Mouse (Mus musculus): Measurements from ENCODE around the gene Dnm3. TPM values are rescaled to one million over a fixed set of nuclear protein-coding genes. Genes with fewer than 3 reads are reported as not detected.

Gene Dnm3
- total and polyA plus RNA-seq, 3 experiments = not detected

DNA sequence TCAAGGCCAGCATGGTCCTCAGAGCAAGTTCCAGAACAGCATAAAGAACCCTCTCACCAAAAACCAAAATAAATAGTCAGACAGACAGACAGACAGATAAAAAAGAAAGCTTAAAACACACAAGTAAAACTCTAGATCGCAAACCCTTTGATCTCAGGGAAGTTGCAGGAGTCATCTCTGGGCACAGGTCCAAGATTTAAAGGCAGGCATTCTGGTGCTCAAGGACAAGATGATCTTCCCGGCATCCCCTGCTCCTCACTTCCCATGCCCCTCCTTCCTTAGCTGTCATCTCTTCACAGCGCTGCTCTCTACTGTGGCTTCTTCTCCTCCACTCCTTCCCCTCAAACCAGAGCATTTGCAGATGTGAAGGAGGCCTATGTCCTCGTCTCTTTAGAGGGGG lies 108.1 kb downstream of the Dnm3 start:
- Histone ChIP-seq H3K4me3 (ENCODE audit: control insufficient read depth in 1 of 2, insufficient read depth in 1 of 2, low read depth in 2 of 2, low read length in 2 of 2) (no peak overlapping the region), H3K27me3 (ENCODE audit: control insufficient read depth in 1 of 2, insufficient read depth in 2 of 2, low read length in 2 of 2) (no peaks in the 10 kb centered on the region; a peak in 1 of 4 replicates)
- DNase-seq (ENCODE audit: low read depth, low spot score) = no peak

DNA sequence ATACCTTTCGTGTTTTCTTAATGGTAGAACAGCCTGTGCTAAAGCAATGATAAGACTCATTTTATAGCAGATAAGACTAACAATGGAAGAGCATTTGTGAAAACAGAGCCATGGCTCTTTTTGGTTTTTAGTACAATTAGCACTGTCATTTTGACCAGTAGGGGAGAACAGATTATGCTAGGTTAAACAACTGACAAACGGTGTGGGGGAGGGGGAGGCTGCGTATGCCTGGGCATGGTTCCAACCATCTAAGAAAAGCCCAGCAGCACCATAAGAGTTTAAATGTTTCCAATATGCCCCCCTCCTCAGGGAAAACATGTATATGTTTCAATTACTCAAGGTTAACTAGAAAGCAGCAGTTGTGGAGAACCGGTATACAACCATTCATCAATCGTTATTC lies 115.9 kb downstream of the Dnm3 start:
- H3K4me3 ChIP-seq (ENCODE audit: control insufficient read depth in 1 of 2, insufficient read depth in 1 of 2, low read depth in 2 of 2, low read length in 2 of 2) = no peak overlapping the region
- H3K79me2 ChIP-seq (ENCODE audit: control insufficient read depth, insufficient read depth, low read length, poor library complexity) = no peaks in the 10 kb centered on the region
- DNase-seq (ENCODE audit: low read depth, low spot score) = peak; percentile 2
- H3K9ac ChIP-seq (ENCODE audit: control insufficient read depth, low read depth, low read length, poor library complexity, severe bottlenecking) = no peak overlapping the region
- no peaks in the 10 kb centered on the region for H3K36me3 ChIP-seq (ENCODE audit: control insufficient read depth in 1 of 2, insufficient read depth in 2 of 2, low read length in 2 of 2)
- no peaks in the 10 kb centered on the region; a peak in 1 of 4 replicates for H3K4me1 ChIP-seq (ENCODE audit: control insufficient read depth in 1 of 2, insufficient read depth in 2 of 2, low read length in 2 of 2)
- TF ChIP-seq MYB (IDR thresholded peaks at IDR 0.05; ENCODE audit: low read depth, low read length) (no peak), JUND (IDR thresholded peaks at IDR 0.05; ENCODE audit: low read depth, low read length) (no peak), POLR2A (IDR thresholded peaks at IDR 0.05; ENCODE audit: control insufficient read depth in 1 of 2, insufficient read depth in 1 of 2, low read depth in 1 of 2, low read length in 2 of 2, poor library complexity in 1 of 2) (no peak), ZMIZ1 (IDR thresholded peaks at IDR 0.05; ENCODE audit: low read depth, low read length) (no peak), CHD1 (IDR thresholded peaks at IDR 0.05; ENCODE audit: low read depth, low read length) (no peak), MAZ (IDR thresholded peaks at IDR 0.05; ENCODE audit: low read depth, low read length) (no peak), GATA1 (IDR thresholded peaks at IDR 0.05; ENCODE audit: low read depth, low read length) (no peak), TCF12 (IDR thresholded peaks at IDR 0.05; ENCODE audit: low read depth, low read length) (no peak), ETS1 (IDR thresholded peaks at IDR 0.05; ENCODE audit: low read depth, low read length) (no peak), CTCF (IDR thresholded peaks at IDR 0.05 in 2 of 3, conservative IDR thresholded peaks at IDR 0.05 in 1 of 3; ENCODE audit: control insufficient read depth in 1 of 3, insufficient read depth in 1 of 3, low read depth in 2 of 3, low read length in 3 of 3, poor library complexity in 1 of 3, severe bottlenecking in 1 of 3) (no peak), MAX (IDR thresholded peaks at IDR 0.05; ENCODE audit: low read length) (no peak), MAFK (IDR thresholded peaks at IDR 0.05; ENCODE audit: borderline replicate concordance, low read depth, low read length) (no peak), MXI1 (IDR thresholded peaks at IDR 0.05; ENCODE audit: low read depth, low read length) (no peak), E2F4 (IDR thresholded peaks at IDR 0.05; ENCODE audit: borderline replicate concordance, low read depth, low read length) (no peak), EP300 (IDR thresholded peaks at IDR 0.05; ENCODE audit: low read depth in 1 of 2, low read length in 2 of 2) (no peak), POLR2AphosphoS5 (IDR thresholded peaks at IDR 0.05; ENCODE audit: borderline replicate concordance, low read depth, low read length) (no peak), MYC (IDR thresholded peaks at IDR 0.05; ENCODE audit: low read depth, low read length) (no peak)
- no peak overlapping the region for H3K27ac ChIP-seq (ENCODE audit: control insufficient read depth, low read depth, low read length)
- no peaks in the 10 kb centered on the region for H3K9me3 ChIP-seq (replicated peaks; ENCODE audit: insufficient read depth, low read length)
- peaks cover 0 to 1% of the 10 kb centered on the region in 2 experiments; a peak in 1 of 4 replicates for H3K27me3 ChIP-seq (ENCODE audit: control insufficient read depth in 1 of 2, insufficient read depth in 2 of 2, low read length in 2 of 2)

More for the DNA sequence above, 108.1 kb downstream of the Dnm3 start:
- Histone ChIP-seq H3K9me3 (replicated peaks; ENCODE audit: insufficient read depth, low read length) (no peaks in the 10 kb centered on the region), H3K4me1 (ENCODE audit: control insufficient read depth in 1 of 2, insufficient read depth in 2 of 2, low read length in 2 of 2) (no peaks in the 10 kb centered on the region), H3K9ac (ENCODE audit: control insufficient read depth, low read depth, low read length, poor library complexity, severe bottlenecking) (no peak overlapping the region), H3K79me2 (ENCODE audit: control insufficient read depth, insufficient read depth, low read length, poor library complexity) (no peaks in the 10 kb centered on the region), H3K27ac (ENCODE audit: control insufficient read depth, low read depth, low read length) (no peak overlapping the region), H3K36me3 (ENCODE audit: control insufficient read depth in 1 of 2, insufficient read depth in 2 of 2, low read length in 2 of 2) (no peaks in the 10 kb centered on the region)
- TF ChIP-seq MYB (IDR thresholded peaks at IDR 0.05; ENCODE audit: low read depth, low read length) (no peak), USF1 (IDR thresholded peaks at IDR 0.05; ENCODE audit: low read depth, low read length) (no peak), MAFK (IDR thresholded peaks at IDR 0.05; ENCODE audit: borderline replicate concordance, low read depth, low read length) (no peak), ZC3H11A (IDR thresholded peaks at IDR 0.05; ENCODE audit: low read depth, low read length) (no peak)
